Mouse (Mus musculus): ENCODE measurements around the gene Mmgt1. TPM values are rescaled to one million over a fixed set of nuclear protein-coding genes. Genes with fewer than 3 reads are reported as not detected.

Gene Mmgt1
- total RNA-seq (2021): 10 to 100 TPM; 24.4 to 25.0 TPM
- long read RNA-seq, experiment 1, full-length matches to known transcripts: 17 of 20 reads
- long read RNA-seq, experiment 1, partial matches to known transcripts: 0 of 20 reads
- long read RNA-seq, experiment 1, other reads (novel, unspliced or antisense): 3 of 20 reads
- long read RNA-seq, experiment 2, full-length matches to known transcripts: 7 of 9 reads
- long read RNA-seq, experiment 2, partial matches to known transcripts: 0 of 9 reads
- long read RNA-seq, experiment 2, other reads (novel, unspliced or antisense): 2 of 9 reads

DNA sequence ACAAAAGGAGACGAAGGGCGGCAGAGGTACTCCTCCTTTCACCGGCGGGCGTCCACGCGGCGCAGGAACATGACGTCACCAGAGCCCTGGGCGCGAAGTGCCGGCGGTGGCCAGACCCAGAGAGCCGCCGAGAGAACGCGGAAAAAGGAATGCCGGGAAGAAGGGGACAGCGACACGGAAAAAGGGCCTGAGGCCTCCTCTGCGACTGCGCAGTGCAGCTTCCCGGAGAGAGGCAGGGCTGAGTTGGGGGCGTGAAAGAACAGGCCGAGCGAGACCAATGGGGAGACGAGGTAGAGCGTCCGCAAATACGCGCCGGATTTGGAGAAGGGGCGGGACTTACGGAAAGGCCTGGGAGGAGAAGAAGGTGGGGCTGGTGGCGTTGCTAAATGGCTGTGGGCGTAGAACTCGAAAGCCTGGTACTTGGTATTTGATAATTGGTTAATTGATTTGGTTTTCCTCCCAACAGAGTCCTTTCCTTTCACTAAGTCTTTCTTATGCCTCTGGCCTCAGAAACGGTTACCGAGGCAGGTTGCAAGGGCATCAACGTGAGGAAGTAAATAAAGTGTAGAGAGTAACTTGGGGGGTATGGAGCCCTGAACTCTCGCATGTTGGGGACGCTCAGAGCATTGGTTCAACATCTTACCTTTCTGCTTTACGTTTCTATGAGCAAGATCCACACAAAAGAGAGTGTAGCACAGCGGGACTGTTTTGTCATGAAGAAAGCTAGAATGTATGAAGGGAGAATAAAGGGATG lies at the start of gene Mmgt1:
Gene Mmgt1 (minus strand): TSS at position 183 of the 754 bp plus-strand sequence.
- DNase-seq (ENCODE audit: low spot score in 2 of 2): peak; percentile 87 to 90

DNA sequence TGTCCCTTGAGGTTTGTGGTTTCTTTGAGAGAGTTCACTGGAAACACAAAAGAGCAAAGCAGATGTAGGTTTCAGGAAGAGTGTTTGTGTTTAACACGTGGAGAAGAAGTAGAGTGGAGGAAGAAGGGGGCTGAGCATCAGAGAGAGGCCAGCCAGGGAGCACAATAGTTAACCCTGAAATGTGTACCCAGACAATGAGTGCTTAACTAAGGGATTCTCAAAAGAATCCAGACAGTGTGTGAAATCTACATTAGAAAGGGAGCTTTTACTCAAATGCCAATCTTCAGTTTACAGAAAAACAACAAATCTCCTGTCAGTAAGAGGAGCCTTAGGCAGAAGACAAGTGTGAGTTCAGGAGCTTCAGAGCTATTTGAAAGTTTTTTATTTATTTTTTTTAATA lies 42.2 kb upstream of the Mmgt1 start:
- DNase-seq (ENCODE audit: low spot score in 2 of 2): no peak

- DNase-seq (ENCODE audit: low spot score in 2 of 2): no peak
Measured at GRCm38 (mm10) chrX:56636185-56636584, 38.3 kb upstream of the Mmgt1 start.

- DNase-seq (ENCODE audit: low spot score in 2 of 2): no peak
Measured at GRCm38 (mm10) chrX:56615236-56615635, 17.4 kb upstream of the Mmgt1 start.

- DNase-seq (ENCODE audit: low spot score in 2 of 2): peak in 1 of 2 experiments; percentile 3
Measured at GRCm38 (mm10) chrX:56610318-56610694, 12.4 kb upstream of the Mmgt1 start.

DNA sequence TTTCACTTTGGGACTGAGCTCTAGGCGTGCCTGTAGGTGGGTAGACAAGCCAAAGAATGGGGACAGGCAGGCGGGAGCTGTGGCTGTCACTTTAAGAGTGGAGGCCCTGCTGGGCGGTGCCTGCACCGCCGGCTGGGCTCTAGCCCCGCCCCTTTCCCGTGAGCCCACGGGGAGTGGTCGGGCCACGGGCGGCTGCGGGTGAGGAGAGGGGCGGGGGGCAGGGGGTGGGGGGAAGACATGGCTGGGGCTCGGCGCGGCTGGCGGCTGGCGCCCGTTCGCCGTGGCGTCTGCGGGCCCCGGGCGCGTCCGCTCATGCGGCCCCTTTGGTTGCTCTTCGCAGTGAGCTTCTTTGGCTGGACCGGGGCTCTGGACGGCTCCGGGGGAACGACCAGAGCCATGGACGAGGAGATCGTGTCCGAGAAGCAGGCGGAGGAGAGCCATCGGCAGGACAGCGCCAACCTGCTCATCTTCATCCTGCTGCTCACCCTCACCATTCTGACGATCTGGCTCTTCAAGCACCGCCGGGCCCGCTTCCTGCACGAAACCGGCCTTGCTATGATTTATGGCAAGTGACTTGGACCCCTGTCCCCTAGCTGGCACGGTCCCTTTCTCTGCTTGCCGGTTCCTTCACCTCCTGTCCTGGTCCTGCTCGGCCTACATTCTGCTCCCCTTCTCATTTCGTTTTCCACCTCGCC lies 11.9 kb upstream of the Mmgt1 start, which contains the start of gene Slc9a6:
Gene Slc9a6 (plus strand): TSS at position 135 of the 695 bp plus-strand sequence.
- DNase-seq (ENCODE audit: low spot score in 2 of 2): peak; percentile 53 to 61

GRCm38 (mm10) chrX:56609285-56609622 lies 11.4 kb upstream of the Mmgt1 start:
- DNase-seq (ENCODE audit: low spot score in 2 of 2): no peak

- DNase-seq (ENCODE audit: low spot score in 2 of 2): no peak
Measured at GRCm38 (mm10) chrX:56607032-56607710, 9.3 kb upstream of the Mmgt1 start.

DNA sequence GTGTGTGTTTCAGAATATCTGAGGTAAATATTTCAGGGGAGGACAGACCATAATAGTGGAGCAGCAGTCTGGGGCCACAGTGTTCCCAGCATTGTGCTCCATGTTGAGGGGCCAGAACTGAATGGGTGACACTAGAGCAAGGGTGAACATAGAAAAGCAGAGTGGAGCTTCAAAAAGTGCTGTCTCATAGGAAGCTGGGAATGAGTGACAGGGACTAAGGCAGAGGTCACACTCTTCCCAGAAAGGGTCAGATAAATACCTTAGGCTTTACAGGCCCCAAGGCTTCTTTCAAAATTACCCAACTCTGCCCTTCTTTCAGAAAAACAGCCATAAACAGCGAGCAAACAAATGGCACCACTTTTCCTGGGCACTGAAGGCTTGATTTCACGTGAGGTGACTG lies 8.7 kb upstream of the Mmgt1 start:
- no peak for DNase-seq (ENCODE audit: low spot score in 2 of 2)

DNA sequence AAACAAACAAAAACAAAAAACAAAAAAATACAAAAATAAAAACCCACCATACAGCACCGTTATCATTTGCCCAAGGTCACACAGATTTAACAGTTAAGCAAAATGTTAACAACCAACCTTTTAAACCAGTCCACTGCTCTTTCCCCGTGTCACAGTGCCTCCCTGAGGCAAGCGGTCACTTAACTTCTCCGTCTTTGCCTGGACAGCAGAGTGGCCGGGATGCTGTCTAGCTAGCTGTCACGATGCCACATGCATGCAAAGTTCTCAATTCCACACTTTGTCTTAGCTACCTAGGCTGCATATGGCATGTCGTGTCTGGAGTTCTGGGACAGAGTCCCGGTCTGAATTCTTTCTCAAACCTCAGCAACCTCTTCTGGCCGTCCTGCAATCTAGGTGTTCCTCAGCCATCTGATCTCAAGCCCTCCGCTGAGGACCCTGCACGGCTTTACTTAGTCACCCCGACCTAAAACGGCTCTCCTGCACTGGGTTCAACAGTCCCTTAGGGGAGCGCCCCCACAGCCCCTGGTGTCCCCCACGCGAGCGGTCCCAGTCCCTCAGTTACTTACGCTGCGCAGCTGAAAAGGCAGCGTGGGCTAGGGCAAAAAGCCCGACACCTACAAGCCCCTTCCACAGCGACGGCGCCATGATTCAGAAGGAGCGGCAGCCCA lies 516 bp downstream of the Mmgt1 start:
- no peak for DNase-seq (ENCODE audit: low spot score in 2 of 2)

GRCm38 (mm10) chrX:56578200-56578599 lies 19.7 kb downstream of the Mmgt1 start:
- DNase-seq (ENCODE audit: low spot score in 2 of 2): no peak

DNA sequence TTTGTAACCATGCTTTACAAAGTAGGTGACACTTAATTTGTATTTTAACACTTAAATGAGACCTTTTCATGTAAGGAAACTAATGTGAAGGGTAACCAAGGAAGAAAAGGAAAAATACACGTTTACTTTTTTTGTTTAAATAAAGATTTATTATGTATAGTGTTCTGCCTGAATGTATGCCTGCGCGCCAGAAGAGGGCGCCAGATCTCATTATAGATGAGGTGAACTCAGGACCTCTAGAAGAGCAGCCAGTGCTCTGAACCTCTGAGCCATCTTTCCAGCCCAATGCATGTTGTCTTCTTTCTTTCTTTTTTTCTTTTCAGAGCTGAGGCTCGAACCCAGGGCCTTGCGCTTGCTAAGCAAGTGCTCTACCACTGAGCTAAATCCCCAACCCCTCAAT lies 25.4 kb downstream of the Mmgt1 start:
- DNase-seq (ENCODE audit: low spot score in 2 of 2): no peak

- DNase-seq (ENCODE audit: low spot score in 2 of 2): no peak
Measured at GRCm38 (mm10) chrX:56553584-56553983, 44.3 kb downstream of the Mmgt1 start.

DNA sequence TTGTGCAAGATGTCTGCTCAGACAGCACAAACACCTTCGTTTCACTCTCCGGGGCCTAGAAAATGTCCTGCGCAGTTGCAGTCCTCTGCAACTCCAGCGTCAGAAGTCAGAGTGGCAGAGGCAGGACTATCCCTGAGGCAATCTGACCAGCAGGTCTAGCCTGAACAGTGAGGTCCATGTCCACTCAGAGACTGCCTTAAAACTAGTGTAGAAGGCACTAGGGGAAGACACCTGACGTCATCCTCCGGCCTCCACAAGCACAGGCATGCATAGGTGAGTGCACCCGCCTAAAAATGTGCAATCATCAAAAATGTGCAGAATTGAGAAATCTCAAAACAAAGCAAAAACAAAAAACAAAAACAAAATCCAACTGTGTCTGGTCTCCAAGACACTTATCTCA lies 48.4 kb downstream of the Mmgt1 start, which contains the start of gene Gm648:
Gene Gm648 (minus strand): TSS at position 101 of the 400 bp plus-strand sequence.
- no peak for DNase-seq (ENCODE audit: low spot score in 2 of 2)

DNA sequence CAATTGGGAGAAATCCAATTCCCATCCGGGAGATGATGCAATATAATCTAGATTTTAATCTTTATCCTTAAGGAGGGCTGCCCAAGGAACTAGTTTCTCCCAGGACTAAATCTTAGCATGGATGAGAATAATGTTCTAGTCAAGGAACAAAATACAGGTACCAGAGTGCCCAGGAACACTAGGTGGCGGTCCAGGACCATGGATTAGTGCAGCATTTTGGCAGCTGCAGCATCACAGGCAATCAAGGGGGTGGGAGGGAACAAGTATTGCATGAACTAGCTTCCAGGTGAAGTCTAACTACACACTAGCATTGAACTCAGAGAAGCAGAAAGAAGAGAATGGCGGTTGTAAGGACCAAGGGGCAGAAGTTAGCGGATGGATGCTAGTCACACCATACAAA lies 60.7 kb downstream of the Mmgt1 start:
- peak; percentile 5 to 17 for DNase-seq (ENCODE audit: low spot score in 2 of 2)

Small RNAs within 50 kb of the gene (microRNA-seq; reads per million reads assigned to microRNA genes)
- gene Mir5116: 0 to 0.42 reads per million in 2 experiments

Other genes with a start within 250 kb of the Mmgt1 start
- gene Smim10l2a, start 223.5 kb downstream of the Mmgt1 start, total RNA-seq (2021): 10 to 100 TPM; 17.0 to 22.4 TPM
- gene Gm2174, start 150.1 kb downstream of the Mmgt1 start, total RNA-seq (2021): not detected
- gene Ints6l, start 143.2 kb downstream of the Mmgt1 start, total RNA-seq (2021): 10 to 100 TPM; 32.1 to 35.7 TPM
- gene Gm10477, start 73.3 kb downstream of the Mmgt1 start, total RNA-seq (2021): not detected
- not detected for gene Gm648, start 48.5 kb downstream of the Mmgt1 start, total RNA-seq (2021)
- 100 to 1,000 TPM; 114 TPM for gene Slc9a6, start 11.7 kb upstream of the Mmgt1 start, total RNA-seq (2021)
- 10 to 100 TPM; 83.4 to 90.6 TPM for gene Fhl1, start 133.7 kb upstream of the Mmgt1 start, total RNA-seq (2021)
- not detected for gene Map7d3, start 224.3 kb upstream of the Mmgt1 start, total RNA-seq (2021)